Mouse (Mus musculus) hindbrain, embryonic 15.5 days (tissue): ENCODE measurements at regions not wholly inside any gene's neighbourhood (a gene's known extent, or its start where the extent isn't known, plus 50 kb on each side); places are given as distances from the start of the nearest gene placed in this dataset.
A peak's percentile ranks its signal among the peaks of the same experiment; 100 is the strongest.
"Not testable (repeated sequence)": the region's sequence is repeated elsewhere in the genome, so short reads cannot be mapped to it uniquely, and the experiment has no call there.

Source experiments
- ATAC-seq: fragments of 200-750 bp; cut with Nextera tagmentation; 2 replicates; pipeline ENCODE4 v1.8.0; 2017; ENCODE audit warnings: low read depth, moderate number of reproducible peaks, moderate TSS enrichment; ENCODE audit not compliant: low FRiP score
- H3K27ac ChIP-seq: fragments of 300-500 bp; sonication (generic); replicated peaks from 2 replicates; pipeline ENCODE4 v1.5.1; 2015; ENCODE audit warnings: mild to moderate bottlenecking, inconsistent platforms
- H3K27me3 ChIP-seq: fragments of 300-500 bp; sonication (generic); 2 replicates; pipeline ENCODE4 v1.6.1; 2015; ENCODE audit warnings: control low read depth, inconsistent platforms
- H3K36me3 ChIP-seq: fragments of 300-500 bp; sonication (generic); 2 replicates; pipeline ENCODE4 v1.6.1; 2015; ENCODE audit warnings: control low read depth, inconsistent platforms
- H3K4me1 ChIP-seq: fragments of 300-500 bp; sonication (generic); replicated peaks from 2 replicates; pipeline ENCODE4 v1.6.1; 2015; ENCODE audit warnings: control low read depth, inconsistent platforms
- H3K4me2 ChIP-seq: fragments of 300-500 bp; sonication (generic); 2 replicates; pipeline ENCODE4 v1.6.1; 2015; ENCODE audit warnings: moderate library complexity, mild to moderate bottlenecking, inconsistent platforms
- H3K4me3 ChIP-seq: fragments of 300-500 bp; sonication (generic); 2 replicates; pipeline ENCODE4 v1.5.1; 2015; ENCODE audit warnings: mild to moderate bottlenecking, inconsistent platforms
- H3K9ac ChIP-seq: fragments of 300-500 bp; sonication (generic); 2 replicates; pipeline ENCODE4 v1.6.1; 2015; ENCODE audit warnings: inconsistent platforms
- H3K9me3 ChIP-seq: fragments of 300-500 bp; sonication (generic); 2 replicates; pipeline ENCODE4 v1.6.1; 2016; ENCODE audit warnings: control low read depth, inconsistent platforms
- WGBS: fragments of 180-500 bp; shearing (Covaris S2); methylation state at CpG from one replicate; pipeline ENCODE4 v1.1.7; 2015; 5-methylcytosine and 5-hydroxymethylcytosine counted together

GRCm38 (mm10) chr9:43540131-43540530 is 203.7 kb upstream of the Nectin1 start:
- peaks cover 2% of the 10 kb centered on the region; the same call in 1 of the 2 replicates for H3K4me1 ChIP-seq
- H3K9ac ChIP-seq: no peak overlapping the region
- no peak overlapping the region for H3K4me2 ChIP-seq
- H3K9me3 ChIP-seq: no peaks in the 10 kb centered on the region
- no peaks in the 10 kb centered on the region for H3K27me3 ChIP-seq
- 79% methylated on average over 3 of the region's 3 CpGs for WGBS
- no peak overlapping the region for H3K4me3 ChIP-seq
- no peaks in the 10 kb centered on the region for H3K36me3 ChIP-seq
- no peak for ATAC-seq
- no peak overlapping the region for H3K27ac ChIP-seq

- ATAC-seq: no peak
- no peak overlapping the region for H3K27ac ChIP-seq
- H3K9me3 ChIP-seq: no peaks in the 10 kb centered on the region
- WGBS: 85% methylated on average over 8 of the region's 8 CpGs
- H3K4me3 ChIP-seq: no peak overlapping the region
- H3K9ac ChIP-seq: no peak overlapping the region
- no peaks in the 10 kb centered on the region for H3K27me3 ChIP-seq
- no peak overlapping the region for H3K4me2 ChIP-seq
- H3K36me3 ChIP-seq: no peaks in the 10 kb centered on the region
- H3K4me1 ChIP-seq: peaks cover 6% of the 10 kb centered on the region; the same call in 1 of the 2 replicates
Observed at GRCm38 (mm10) chr9:43541234-43541633, 202.6 kb upstream of the Nectin1 start.

- H3K4me1 ChIP-seq: peaks cover 6% of the 10 kb centered on the region; the same call in 1 of the 2 replicates
- H3K9ac ChIP-seq: no peak overlapping the region
- H3K9me3 ChIP-seq: no peaks in the 10 kb centered on the region
- WGBS: 89% methylated on average over 9 of the region's 9 CpGs
- H3K4me3 ChIP-seq: no peak overlapping the region
- H3K36me3 ChIP-seq: no peaks in the 10 kb centered on the region
- H3K27ac ChIP-seq: no peak overlapping the region
- no peaks in the 10 kb centered on the region for H3K27me3 ChIP-seq
- H3K4me2 ChIP-seq: no peak overlapping the region
- no peak for ATAC-seq
Observed at GRCm38 (mm10) chr9:43542077-43542654, 201.6 kb upstream of the Nectin1 start.

GRCm38 (mm10) chr9:43545081-43545565 is 198.7 kb upstream of the Nectin1 start:
- Histone ChIP-seq H3K9ac (no peak overlapping the region), H3K27ac (no peak overlapping the region), H3K4me3 (no peak overlapping the region), H3K36me3 (no peaks in the 10 kb centered on the region), H3K27me3 (no peaks in the 10 kb centered on the region), H3K4me2 (peak overlapping the region; percentile 28), H3K4me1 (peaks cover 21% of the 10 kb centered on the region), H3K9me3 (no peaks in the 10 kb centered on the region)
- 27% methylated on average over 15 of the region's 15 CpGs for WGBS
- ATAC-seq: no peak; the same call in 1 of the 2 replicates

- H3K4me2 ChIP-seq: no peak overlapping the region
- no peaks in the 10 kb centered on the region for H3K9me3 ChIP-seq
- WGBS: 52% methylated on average over 4 of the region's 4 CpGs
- peaks cover 21% of the 10 kb centered on the region for H3K4me1 ChIP-seq
- H3K27ac ChIP-seq: peak overlapping the region; percentile 35; the same call in 1 of the 2 replicates
- no peaks in the 10 kb centered on the region for H3K36me3 ChIP-seq
- H3K4me3 ChIP-seq: no peak overlapping the region
- H3K9ac ChIP-seq: no peak overlapping the region
- no peak for ATAC-seq
- no peaks in the 10 kb centered on the region for H3K27me3 ChIP-seq
Observed at GRCm38 (mm10) chr9:43548883-43549282, 194.9 kb upstream of the Nectin1 start.

GRCm38 (mm10) chr9:43549293-43549692 is 194.5 kb upstream of the Nectin1 start:
- Histone ChIP-seq H3K4me3 (no peak overlapping the region), H3K9ac (no peak overlapping the region), H3K4me2 (no peak overlapping the region), H3K27ac (peak overlapping the region; percentile 35), H3K4me1 (peaks cover 25% of the 10 kb centered on the region), H3K9me3 (no peaks in the 10 kb centered on the region), H3K27me3 (no peaks in the 10 kb centered on the region), H3K36me3 (no peaks in the 10 kb centered on the region)
- 25% methylated on average over 7 of the region's 7 CpGs for WGBS
- ATAC-seq: no peak

- H3K36me3 ChIP-seq: not testable (repeated sequence)
Observed at GRCm38 (mm10) chr9:43552758-43553157, 191.0 kb upstream of the Nectin1 start.

DNA sequence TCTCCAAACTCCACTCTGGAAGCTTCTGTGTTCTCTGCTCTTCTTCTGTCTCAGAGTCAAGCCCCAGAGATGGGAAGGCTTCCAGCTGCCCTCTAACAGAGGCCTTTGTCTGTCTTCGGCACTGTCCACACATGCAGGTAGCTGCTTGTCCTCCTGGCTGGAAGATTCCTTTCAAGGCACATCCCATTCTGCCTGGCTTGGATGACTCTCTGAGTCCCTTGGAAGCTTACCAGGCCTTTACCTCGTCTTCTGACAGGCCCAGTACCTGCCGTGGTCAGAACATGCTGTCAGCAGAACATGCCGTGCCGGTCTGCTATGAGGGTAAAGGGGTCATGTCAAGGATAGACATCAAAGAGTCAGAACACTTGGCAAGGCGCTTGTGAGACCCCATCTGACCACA is 181.8 kb upstream of the Nectin1 start:
- no peak for ATAC-seq
- Histone ChIP-seq H3K9ac (no peak overlapping the region), H3K4me3 (no peak overlapping the region), H3K36me3 (no peaks in the 10 kb centered on the region), H3K27me3 (no peaks in the 10 kb centered on the region), H3K27ac (no peak overlapping the region), H3K9me3 (no peaks in the 10 kb centered on the region), H3K4me1 (peaks cover 8% of the 10 kb centered on the region), H3K4me2 (no peak overlapping the region)
- WGBS: 91% methylated on average over 6 of the region's 6 CpGs

More at GRCm38 (mm10) chr9:43552758-43553157, 191.0 kb upstream of the Nectin1 start:
- not testable (repeated sequence) for H3K27me3 ChIP-seq, H3K27ac ChIP-seq, H3K9me3 ChIP-seq, H3K9ac ChIP-seq, ATAC-seq, H3K4me3 ChIP-seq, H3K4me2 ChIP-seq
- H3K4me1 ChIP-seq: peaks cover 19% of the 10 kb centered on the region
- 86% methylated on average over 1 of the region's 1 CpGs for WGBS

DNA sequence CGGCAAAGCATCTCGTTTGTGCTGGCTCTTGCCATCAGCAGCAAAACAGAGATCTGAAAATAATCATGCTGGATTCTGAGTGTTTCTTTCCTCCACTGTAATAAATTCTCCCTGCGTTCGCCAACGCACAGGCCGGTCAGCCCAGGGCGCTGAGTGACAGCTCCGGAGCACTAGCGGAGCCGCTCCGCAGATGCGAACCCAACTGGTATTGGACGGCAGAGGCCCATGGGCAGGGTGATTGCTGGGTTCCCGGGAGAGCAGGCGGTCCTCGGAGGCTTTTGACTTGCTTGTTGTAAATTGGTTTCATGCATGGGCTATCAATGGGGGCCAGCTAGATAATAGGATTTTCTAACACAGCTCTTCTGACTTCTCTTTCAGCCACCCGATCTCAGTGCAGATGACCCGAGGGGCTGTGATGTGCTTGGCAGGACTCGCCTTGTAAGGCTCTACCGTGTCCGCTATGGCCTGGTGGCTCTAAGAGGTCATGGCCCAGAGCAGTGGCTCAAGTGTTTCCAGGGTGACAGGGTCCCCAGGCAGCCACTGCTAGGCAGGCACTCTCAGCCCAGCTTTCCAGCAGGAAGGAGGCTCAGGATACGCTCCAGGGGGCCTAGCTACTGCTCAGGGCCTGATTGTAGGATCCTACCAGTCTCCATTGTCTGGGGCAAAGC is 179.4 kb upstream of the Nectin1 start:
- 0 out of 2 replicates have a peak, but pooled peaks have one; percentile 48 for ATAC-seq
- no peak overlapping the region for H3K9ac ChIP-seq
- 47% methylated on average over 22 of the region's 22 CpGs for WGBS
- no peak overlapping the region; the same call in 1 of the 2 replicates for H3K4me2 ChIP-seq
- H3K27ac ChIP-seq: no peak overlapping the region
- no peaks in the 10 kb centered on the region for H3K36me3 ChIP-seq
- no peak overlapping the region for H3K4me3 ChIP-seq
- H3K9me3 ChIP-seq: no peaks in the 10 kb centered on the region
- H3K4me1 ChIP-seq: peaks cover 8% of the 10 kb centered on the region
- H3K27me3 ChIP-seq: no peaks in the 10 kb centered on the region

DNA sequence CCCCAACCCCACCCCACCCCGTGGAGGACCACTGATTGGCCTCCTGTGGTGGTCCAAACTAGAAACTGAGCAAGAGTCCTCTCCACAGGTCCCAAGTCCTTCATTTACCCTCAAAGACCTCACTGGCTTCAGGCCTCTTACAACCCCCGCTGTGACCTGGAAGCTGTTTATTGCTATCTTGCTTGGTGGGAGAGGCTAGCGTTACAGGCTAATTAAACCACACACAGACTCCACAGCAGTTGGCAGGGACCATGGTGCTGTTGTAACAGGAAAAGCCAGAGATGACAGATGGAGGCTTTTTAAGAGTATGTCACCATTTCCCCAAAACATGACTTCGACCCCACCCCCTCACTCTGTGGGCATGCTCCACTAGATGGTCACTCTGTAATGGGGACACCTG is 174.9 kb upstream of the Nectin1 start:
- no peak for ATAC-seq
- Histone ChIP-seq H3K9me3 (no peaks in the 10 kb centered on the region), H3K9ac (no peak overlapping the region), H3K27ac (no peak overlapping the region), H3K4me2 (no peak overlapping the region), H3K4me3 (no peak overlapping the region), H3K27me3 (no peaks in the 10 kb centered on the region), H3K36me3 (no peaks in the 10 kb centered on the region), H3K4me1 (peaks cover 8% of the 10 kb centered on the region)
- 55% methylated on average over 4 of the region's 4 CpGs for WGBS

- no peaks in the 10 kb centered on the region for H3K4me1 ChIP-seq
- H3K27ac ChIP-seq: no peak overlapping the region
- H3K9ac ChIP-seq: no peak overlapping the region
- no peak overlapping the region for H3K4me3 ChIP-seq
- H3K27me3 ChIP-seq: no peaks in the 10 kb centered on the region
- whole genome bisulfite sequencing: 80% methylated on average over 6 of the region's 6 CpGs
- no peak overlapping the region for H3K4me2 ChIP-seq
- ATAC-seq: no peak
- no peaks in the 10 kb centered on the region for H3K9me3 ChIP-seq
- no peaks in the 10 kb centered on the region for H3K36me3 ChIP-seq
Observed at GRCm38 (mm10) chr9:43571086-43571485, 172.7 kb upstream of the Nectin1 start.

DNA sequence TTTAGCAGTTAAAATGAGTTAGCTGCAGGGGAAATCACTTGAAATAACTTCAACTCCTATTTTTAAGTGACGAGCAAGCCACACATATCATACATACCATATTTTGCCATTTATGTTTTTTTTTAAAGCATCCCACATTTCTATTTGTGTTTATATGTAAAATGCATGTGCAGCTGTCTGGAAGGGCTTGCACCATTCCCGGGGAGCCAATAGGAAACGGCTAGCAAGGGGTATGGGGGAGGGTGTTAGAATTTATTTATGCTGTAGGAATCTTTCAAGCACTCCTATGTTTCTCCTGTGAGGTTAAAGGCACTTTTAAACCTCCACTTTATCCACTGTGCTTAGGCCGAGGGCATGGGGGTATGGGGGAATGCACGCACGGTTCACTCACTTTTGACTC is 168.1 kb upstream of the Nectin1 start:
- Histone ChIP-seq H3K4me3 (no peak overlapping the region), H3K9me3 (no peaks in the 10 kb centered on the region), H3K4me2 (no peak overlapping the region), H3K36me3 (no peaks in the 10 kb centered on the region), H3K27me3 (no peaks in the 10 kb centered on the region), H3K27ac (no peak overlapping the region), H3K4me1 (no peaks in the 10 kb centered on the region), H3K9ac (no peak overlapping the region)
- WGBS: 88% methylated on average over 6 of the region's 6 CpGs
- no peak for ATAC-seq
